Mouse (Mus musculus) heart, embryonic 14.5 days (tissue): ENCODE data around the gene Atp7b. TPM values are rescaled to one million over a fixed set of nuclear protein-coding genes. Genes with fewer than 3 reads are reported as not detected.

Experiments
- ATAC-seq: fragments of 200-750 bp; cut with Nextera tagmentation; 2 replicates; pipeline ENCODE4 v1.8.0; 2017; ENCODE audit warnings: low read depth, moderate TSS enrichment; ENCODE audit not compliant: insufficient number of reproducible peaks, insufficient read depth, low FRiP score
- H3K27ac ChIP-seq, 2 experiments: fragments of 200-500 bp in 1 of 2; fragments of 300-500 bp in 1 of 2; sonication (generic) in 1 of 2; replicated peaks in 1 of 2; 2 replicates each; pipeline ENCODE4 v1.5.1; 2012 to 2014; ENCODE audit warnings: low read depth in 2 of 2, low read length in 2 of 2, control low read depth in 1 of 2, mild to moderate bottlenecking in 1 of 2, mixed read lengths in 1 of 2; ENCODE audit not compliant: control insufficient read depth in 1 of 2, insufficient read depth in 1 of 2
- H3K27me3 ChIP-seq: fragments of 300-500 bp; sonication (generic); 2 replicates; pipeline ENCODE4 v1.6.1; 2014; ENCODE audit warnings: mild to moderate bottlenecking, low read length, control low read depth; ENCODE audit not compliant: control insufficient read depth, insufficient read depth
- H3K36me3 ChIP-seq: fragments of 300-500 bp; sonication (generic); 2 replicates; pipeline ENCODE4 v1.6.1; 2014; ENCODE audit warnings: mild to moderate bottlenecking, control low read depth, low read length, mixed read lengths; ENCODE audit not compliant: control insufficient read depth, insufficient read depth
- H3K4me1 ChIP-seq, 2 experiments: fragments of 200-500 bp in 1 of 2; fragments of 300-500 bp in 1 of 2; sonication (generic) in 1 of 2; 2 replicates each; pipeline ENCODE4 v1.6.1; 2012 to 2014; ENCODE audit warnings: low read length in 2 of 2, control low read depth in 1 of 2, mixed read lengths in 1 of 2; ENCODE audit not compliant: control insufficient read depth in 2 of 2, insufficient read depth in 2 of 2
- H3K4me2 ChIP-seq: fragments of 300-500 bp; sonication (generic); 2 replicates; pipeline ENCODE4 v1.6.1; 2014; ENCODE audit warnings: mild to moderate bottlenecking, low read length
- H3K4me3 ChIP-seq, 2 experiments: fragments of 200-500 bp in 1 of 2; fragments of 300-500 bp in 1 of 2; sonication (generic) in 1 of 2; 2 replicates each; pipeline ENCODE4 v1.5.1; 2012 to 2014; ENCODE audit warnings: low read length in 2 of 2, mild to moderate bottlenecking in 2 of 2, control low read depth in 1 of 2, low read depth in 1 of 2, moderate library complexity in 1 of 2; ENCODE audit not compliant: control insufficient read depth in 1 of 2, insufficient read depth in 1 of 2
- H3K9ac ChIP-seq: fragments of 300-500 bp; sonication (generic); 2 replicates; pipeline ENCODE4 v1.6.1; 2014; ENCODE audit warnings: mild to moderate bottlenecking, low read length
- H3K9me3 ChIP-seq: fragments of 300-500 bp; sonication (generic); 2 replicates; pipeline ENCODE4 v1.6.1; 2016; ENCODE audit warnings: low read length, control low read depth; ENCODE audit not compliant: control insufficient read depth
- WGBS: fragments of 180-500 bp; shearing (Covaris S2); extraction: QIAGEN DNeasy Blood & Tissue Kit; methylation state at CpG from one replicate; pipeline ENCODE4 v1.1.7; 2014; 5-methylcytosine and 5-hydroxymethylcytosine counted together
- polyA plus RNA-seq: library from polyadenylated mRNA; unstranded; fragments of >200 nt; fragmentation: Nextera tagmentation; extraction: Ambion mirVana; gene quantifications from 2 replicates; pipeline ENCODE4 v1.2.1, GENCODE M21; 2014

Atp7b gene
- polyA plus RNA-seq, 1 experiment from 2014 or later, result 1.1 TPM

- ATAC-seq, result no peak
- WGBS, result 48% methylated on average over 7 of the region's 7 CpGs
- Histone ChIP-seq H3K4me2 (no peak overlapping the region), H3K27me3 (no peaks in the 10 kb centered on the region), H3K4me1 (no peaks in the 10 kb centered on the region), H3K9me3 (no peaks in the 10 kb centered on the region), H3K36me3 (no peaks in the 10 kb centered on the region), H3K4me3 (no peak overlapping the region), H3K27ac (no peak overlapping the region), H3K9ac (no peak overlapping the region)
Observed at GRCm38 (mm10) chr8:22022244-22022643, 37.9 kb downstream of the Atp7b start.

GRCm38 (mm10) chr8:22019498-22019897 is 40.6 kb downstream of the Atp7b start:
- Histone ChIP-seq H3K9ac (no peak overlapping the region), H3K27me3 (no peaks in the 10 kb centered on the region), H3K9me3 (no peaks in the 10 kb centered on the region), H3K4me1 (no peaks in the 10 kb centered on the region), H3K36me3 (no peaks in the 10 kb centered on the region), H3K27ac (no peak overlapping the region), H3K4me3 (no peak overlapping the region), H3K4me2 (no peak overlapping the region)
- ATAC-seq, result no peak
- 63% methylated on average over 5 of the region's 5 CpGs for WGBS

DNA sequence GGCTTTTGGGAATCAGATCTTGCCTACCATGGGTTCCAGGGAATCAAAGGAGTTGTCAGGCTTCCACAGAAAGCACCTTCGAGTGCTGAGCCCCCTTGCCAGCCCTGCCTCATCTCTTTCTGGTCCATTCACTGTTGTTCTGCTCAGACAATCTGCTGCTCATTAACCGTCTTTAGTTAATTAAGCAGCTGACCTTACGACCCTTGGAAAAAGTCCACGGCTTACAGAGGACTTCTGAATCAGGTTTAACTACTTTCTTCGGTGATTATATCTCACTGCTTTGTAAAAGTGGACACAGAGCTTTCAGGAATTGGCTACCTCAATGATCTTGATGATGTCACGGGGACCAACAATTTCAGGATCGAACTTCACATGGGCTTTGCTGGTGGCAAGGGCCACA is 42.4 kb downstream of the Atp7b start:
- Histone ChIP-seq H3K36me3 (no peaks in the 10 kb centered on the region), H3K9ac (no peak overlapping the region), H3K27me3 (no peaks in the 10 kb centered on the region), H3K4me3 (no peak overlapping the region), H3K4me2 (no peak overlapping the region), H3K4me1 (no peaks in the 10 kb centered on the region), H3K27ac (no peak overlapping the region), H3K9me3 (no peaks in the 10 kb centered on the region)
- no peak for ATAC-seq
- WGBS, result 81% methylated on average over 7 of the region's 7 CpGs

GRCm38 (mm10) chr8:22013034-22013707 is 46.9 kb downstream of the Atp7b start:
- no peaks in the 10 kb centered on the region for H3K36me3 ChIP-seq
- H3K9ac ChIP-seq, result no peak overlapping the region
- no peak overlapping the region for H3K4me2 ChIP-seq
- no peak for ATAC-seq
- no peaks in the 10 kb centered on the region for H3K4me1 ChIP-seq
- H3K4me3 ChIP-seq, result 0 out of 4 replicates have a peak overlapping the region, but pooled peaks of 1 of the 2 experiments have one; percentile 2
- WGBS, result 81% methylated on average over 24 of the region's 24 CpGs
- H3K9me3 ChIP-seq, result no peaks in the 10 kb centered on the region
- H3K27me3 ChIP-seq, result no peaks in the 10 kb centered on the region
- no peak overlapping the region for H3K27ac ChIP-seq

DNA sequence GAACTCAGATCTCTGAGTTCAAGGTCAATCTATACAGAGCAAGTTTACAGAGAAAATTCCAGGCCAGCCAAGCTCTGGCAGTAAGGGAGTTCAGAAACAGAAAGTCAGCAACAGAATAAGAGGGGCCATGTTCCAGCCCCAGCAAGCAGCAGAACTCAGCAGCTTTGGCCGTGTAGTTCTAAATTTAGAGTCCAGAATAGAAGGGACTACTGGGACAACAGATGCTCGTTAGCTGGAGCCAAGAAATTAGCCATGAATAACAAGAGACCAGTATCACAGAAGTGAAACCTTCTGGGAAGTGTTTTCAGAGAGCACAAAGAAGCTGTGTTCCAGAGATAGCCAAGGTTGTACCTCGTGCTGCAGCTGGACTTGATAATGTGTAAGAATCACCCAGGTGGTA is 50.7 kb downstream of the Atp7b start:
- ATAC-seq, result no peak

GRCm38 (mm10) chr8:22006423-22006822 is 53.7 kb downstream of the Atp7b start:
- Histone ChIP-seq H3K4me3 (no peak overlapping the region), H3K27ac (no peak overlapping the region), H3K4me1 (no peaks in the 10 kb centered on the region), H3K9me3 (no peaks in the 10 kb centered on the region), H3K9ac (no peak overlapping the region), H3K4me2 (no peak overlapping the region), H3K36me3 (no peaks in the 10 kb centered on the region), H3K27me3 (no peaks in the 10 kb centered on the region)
- ATAC-seq, result no peak
- WGBS, result 81% methylated on average over 6 of the region's 6 CpGs

More for the DNA sequence above, 50.7 kb downstream of the Atp7b start:
- 30% methylated on average over 3 of the region's 3 CpGs for WGBS
- H3K4me3 ChIP-seq, result no peak overlapping the region
- H3K4me2 ChIP-seq, result no peak overlapping the region
- no peaks in the 10 kb centered on the region for H3K9me3 ChIP-seq
- no peak overlapping the region for H3K27ac ChIP-seq
- no peaks in the 10 kb centered on the region for H3K4me1 ChIP-seq
- no peaks in the 10 kb centered on the region for H3K27me3 ChIP-seq
- no peaks in the 10 kb centered on the region for H3K36me3 ChIP-seq
- H3K9ac ChIP-seq, result no peak overlapping the region

- Histone ChIP-seq H3K27ac (no peak overlapping the region), H3K4me3 (no peak overlapping the region), H3K27me3 (no peaks in the 10 kb centered on the region), H3K4me2 (no peak overlapping the region), H3K9me3 (no peaks in the 10 kb centered on the region), H3K36me3 (no peaks in the 10 kb centered on the region), H3K9ac (no peak overlapping the region), H3K4me1 (no peaks in the 10 kb centered on the region)
- no peak for ATAC-seq
- WGBS, result 67% methylated on average over 14 of the region's 14 CpGs
Observed at GRCm38 (mm10) chr8:22004750-22005522, 55.2 kb downstream of the Atp7b start.
